Mouse (Mus musculus) thymus, adult 2 months (tissue): ENCODE results near the gene Rreb1. TPM values are rescaled to one million over a fixed set of nuclear protein-coding genes. Genes with fewer than 3 reads are reported as not detected.

Experiments
- DNase-seq: peaks from one replicate; pipeline ENCODE4 v3.0.0; 2021
- H3K27ac ChIP-seq: fragments of 200-500 bp; 2 replicates; pipeline ENCODE4 v1.5.1; 2012; ENCODE audit warnings: low read length, control low read depth; ENCODE audit not compliant: control insufficient read depth, insufficient read depth
- H3K27me3 ChIP-seq: fragments of 200-500 bp; 2 replicates; pipeline ENCODE4 v1.6.1; 2012; ENCODE audit warnings: mild to moderate bottlenecking, low read length, moderate library complexity, mixed read lengths; ENCODE audit not compliant: control insufficient read depth, insufficient read depth
- H3K36me3 ChIP-seq: fragments of 200-500 bp; 2 replicates; pipeline ENCODE4 v1.6.1; 2012; ENCODE audit warnings: mild to moderate bottlenecking, low read length, moderate library complexity; ENCODE audit not compliant: control insufficient read depth, insufficient read depth
- H3K4me1 ChIP-seq: fragments of 200-500 bp; replicated peaks from 2 replicates; pipeline ENCODE4 v1.6.1; 2012; ENCODE audit warnings: low read length; ENCODE audit not compliant: control insufficient read depth, insufficient read depth
- H3K4me3 ChIP-seq: fragments of 200-500 bp; 2 replicates; pipeline ENCODE4 v1.5.1; 2012; ENCODE audit warnings: mild to moderate bottlenecking, low read length, control low read depth, moderate library complexity; ENCODE audit not compliant: control insufficient read depth, insufficient read depth
- CTCF ChIP-seq: fragments of 200-500 bp; IDR thresholded peaks from 2 replicates; pipeline ENCODE4 v1.5.1; 2012; ENCODE audit warnings: mild to moderate bottlenecking, control low read depth, low read length, moderate library complexity, borderline replicate concordance; ENCODE audit not compliant: control insufficient read depth, poor library complexity, insufficient read depth; ENCODE audit errors: extremely low read depth
- POLR2A ChIP-seq: fragments of 200-500 bp; IDR thresholded peaks from 2 replicates; pipeline ENCODE4 v1.6.1; 2012; ENCODE audit warnings: mild to moderate bottlenecking, low read length, control low read depth, moderate library complexity; ENCODE audit not compliant: control insufficient read depth, poor library complexity, insufficient read depth; ENCODE audit errors: extremely low read depth
- WGBS: fragments of 180-500 bp; shearing (Covaris S2); methylation state at CpG from one replicate; pipeline ENCODE4 v1.1.7; 2018; 5-methylcytosine and 5-hydroxymethylcytosine counted together
- polyA plus RNA-seq: library from polyadenylated mRNA; depleted of rRNA; stranded (reverse); fragments of >200 nt; gene quantifications from 2 replicates; pipeline ENCODE4 v1.2.3, GENCODE M21; 2012

Rreb1 gene
- polyA plus RNA-seq, 1 experiment: 37.5 TPM

GRCm38 (mm10) chr13:37882521-37882920 lies 104.3 kb downstream of the Rreb1 start:
- peaks cover 49% of the 10 kb centered on the region for H3K4me1 ChIP-seq
- no peaks in the 10 kb centered on the region for H3K27me3 ChIP-seq
- H3K36me3 ChIP-seq: no peaks in the 10 kb centered on the region
- peak overlapping the region; percentile 87 for H3K27ac ChIP-seq
- TF ChIP-seq CTCF (0 out of 2 replicates have a peak, but pooled peaks have one; percentile 30), POLR2A (no peak)
- 6% methylated on average over 8 of the region's 8 CpGs for WGBS
- peak; percentile 61 for DNase-seq
- H3K4me3 ChIP-seq: no peak overlapping the region

DNA sequence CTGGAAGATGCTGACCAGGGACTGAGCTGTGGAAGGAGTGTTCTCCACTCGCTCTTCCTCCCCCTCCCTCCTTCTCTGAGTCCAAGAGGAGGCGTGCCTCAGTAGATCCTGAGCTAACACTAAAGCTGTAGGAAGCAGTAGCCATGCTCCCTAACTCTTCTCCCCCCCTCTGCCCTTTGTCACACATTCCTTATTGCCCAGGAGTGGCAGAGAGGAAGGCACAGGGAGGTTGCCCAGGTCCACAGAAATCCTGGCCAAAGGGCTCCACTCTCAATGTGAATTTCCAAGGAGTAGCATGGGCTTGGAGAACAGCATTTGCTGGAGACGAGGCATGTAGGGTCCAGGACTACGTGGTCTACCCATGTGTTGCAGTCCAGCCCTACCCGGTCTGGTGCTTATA lies 104.8 kb downstream of the Rreb1 start:
- WGBS: 75% methylated on average over 5 of the region's 5 CpGs
- peaks cover 52% of the 10 kb centered on the region for H3K4me1 ChIP-seq
- no peaks in the 10 kb centered on the region for H3K36me3 ChIP-seq
- peak overlapping the region; percentile 87 for H3K27ac ChIP-seq
- no peak for TF ChIP-seq CTCF
- TF ChIP-seq POLR2A: no peak
- H3K27me3 ChIP-seq: no peaks in the 10 kb centered on the region
- H3K4me3 ChIP-seq: no peak overlapping the region
- DNase-seq: no peak

DNA sequence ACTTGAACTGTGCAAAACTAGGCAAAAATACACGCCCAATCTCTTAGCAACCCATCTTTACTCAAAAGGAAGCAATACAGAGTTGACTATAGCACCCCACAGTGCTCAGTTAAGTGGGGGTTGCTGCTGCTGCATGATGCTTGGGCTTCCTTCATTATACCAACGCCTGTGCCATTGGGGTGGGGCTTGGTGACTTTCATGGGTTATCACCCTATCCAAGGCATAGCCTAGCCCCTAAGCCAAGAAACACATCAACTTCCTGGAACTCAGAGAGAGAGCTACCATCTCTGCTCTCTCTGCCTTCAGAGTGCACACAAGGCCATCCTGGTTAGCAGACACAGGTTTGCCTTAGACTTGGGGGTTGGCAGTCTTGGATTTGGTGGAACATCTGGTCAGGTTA lies 107.2 kb downstream of the Rreb1 start:
- Histone ChIP-seq H3K36me3 (peaks cover 10% of the 10 kb centered on the region), H3K4me1 (peaks cover 40% of the 10 kb centered on the region), H3K27me3 (no peaks in the 10 kb centered on the region), H3K4me3 (no peak overlapping the region), H3K27ac (no peak overlapping the region)
- TF ChIP-seq CTCF: no peak
- TF ChIP-seq POLR2A: no peak
- no peak for DNase-seq
- WGBS: 61% methylated on average over 2 of the region's 2 CpGs

DNA sequence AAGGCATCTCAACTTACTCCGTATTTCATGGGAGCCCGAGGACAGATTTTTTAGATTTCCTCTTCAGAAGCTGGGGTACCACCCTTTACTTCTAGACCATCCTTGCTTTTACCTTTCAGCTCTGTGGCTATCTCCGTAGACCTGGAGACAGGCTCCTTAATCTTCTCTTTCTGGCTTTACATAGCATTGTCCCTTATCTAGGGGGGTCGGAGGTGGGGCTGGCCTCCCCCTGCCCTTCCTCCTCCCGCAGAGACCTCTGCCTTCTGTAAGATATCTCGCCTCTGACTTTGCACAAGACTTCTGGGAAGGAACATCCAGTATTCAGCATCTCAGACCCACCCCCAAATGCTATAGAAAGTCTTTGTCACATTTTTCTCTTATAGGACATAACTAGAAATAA lies 107.8 kb downstream of the Rreb1 start:
- Histone ChIP-seq H3K27me3 (no peaks in the 10 kb centered on the region), H3K27ac (no peak overlapping the region), H3K4me1 (peaks cover 37% of the 10 kb centered on the region), H3K4me3 (no peak overlapping the region), H3K36me3 (peaks cover 14% of the 10 kb centered on the region)
- no peak for TF ChIP-seq CTCF
- TF ChIP-seq POLR2A: no peak
- 97% methylated on average over 6 of the region's 6 CpGs for WGBS
- DNase-seq: no peak

- H3K4me1 ChIP-seq: no peaks in the 10 kb centered on the region
- TF ChIP-seq CTCF (no peak), POLR2A (no peak)
- DNase-seq: no peak
- 95% methylated on average over 8 of the region's 8 CpGs for WGBS
- peaks cover 51% of the 10 kb centered on the region for H3K36me3 ChIP-seq
- H3K27ac ChIP-seq: no peak overlapping the region
- no peak overlapping the region for H3K4me3 ChIP-seq
- no peaks in the 10 kb centered on the region for H3K27me3 ChIP-seq
These were observed 116.6 kb downstream of the Rreb1 start for GRCm38 (mm10) chr13:37894756-37895155.

GRCm38 (mm10) chr13:37895564-37896254 lies 117.5 kb downstream of the Rreb1 start:
- no peaks in the 10 kb centered on the region for H3K4me1 ChIP-seq
- H3K36me3 ChIP-seq: peaks cover 55% of the 10 kb centered on the region
- H3K4me3 ChIP-seq: no peak overlapping the region
- H3K27ac ChIP-seq: no peak overlapping the region
- 97% methylated on average over 6 of the region's 6 CpGs for WGBS
- H3K27me3 ChIP-seq: no peaks in the 10 kb centered on the region
- DNase-seq: no peak
- TF ChIP-seq POLR2A (no peak), CTCF (no peak)
